Mouse (Mus musculus): ENCODE measurements around the gene Snx25.

DNA sequence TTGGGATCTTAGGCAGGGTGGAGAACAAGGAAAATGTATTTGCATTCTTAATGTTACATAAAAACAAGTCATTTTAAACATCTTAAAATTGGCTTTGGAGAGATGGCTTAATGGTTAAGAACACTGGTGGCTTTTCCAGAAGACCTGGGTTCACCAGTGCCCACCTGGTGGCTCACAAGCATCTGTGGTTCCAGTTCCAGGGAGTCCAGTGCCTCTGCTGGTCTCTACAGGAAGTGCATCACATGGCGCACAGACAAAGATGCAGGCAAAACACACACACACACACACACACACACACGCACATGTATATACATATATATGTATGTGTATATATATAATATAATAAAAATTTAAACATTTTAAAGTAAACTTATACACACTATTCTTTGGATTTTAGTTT, 157.8 kb downstream of the Snx25 start:
- TF ChIP-seq CTCF (IDR thresholded peaks at IDR 0.05; ENCODE audit: low read depth) = peak; percentile 62
- no peak for TF ChIP-seq EP300 (IDR thresholded peaks at IDR 0.05; ENCODE audit: low read depth)

All from liver, embryonic 14.5 days (tissue).